In genomic region chr5:129921972-129922371, GRCm38 (mm10) we compare ENCODE assay signal across 19 mouse cellular contexts.
"Had no signal": no experiment of that assay in that cellular context is flagged by ENCODE, and none has a peak within 500 bp of the region (broad histone marks: within the 10 kb centered on the region; RNA-seq: fewer than 3 reads in every experiment).

No protein-coding gene starts in this region.

- H3K27me3 ChIP-seq: kidney, embryonic 15.5 days; liver, embryonic 13.5 days; lung, embryonic 15.5 days; neural tube, embryonic 12.5 days; neural tube, embryonic 15.5 days had no signal

- H3K9me3 ChIP-seq: kidney, embryonic 15.5 days; liver, embryonic 13.5 days; lung, embryonic 15.5 days; neural tube, embryonic 12.5 days; neural tube, embryonic 15.5 days had no signal

- H3K4me2 ChIP-seq: kidney, embryonic 15.5 days; liver, embryonic 13.5 days; lung, embryonic 15.5 days; midbrain, embryonic 11.5 days; neural tube, embryonic 12.5 days; neural tube, embryonic 15.5 days had no signal

- H3K9ac ChIP-seq: kidney, embryonic 15.5 days; liver, embryonic 13.5 days; lung, embryonic 15.5 days; neural tube, embryonic 12.5 days; neural tube, embryonic 15.5 days had no signal

- H3K36me3 ChIP-seq: kidney, embryonic 15.5 days; liver, embryonic 13.5 days; lung, embryonic 15.5 days; neural tube, embryonic 12.5 days; neural tube, embryonic 15.5 days had no signal

- H3K4me3 ChIP-seq: kidney, embryonic 15.5 days; left cerebral cortex, adult 2 months; liver, embryonic 13.5 days; lung, embryonic 15.5 days; neural tube, embryonic 12.5 days; neural tube, embryonic 15.5 days had no signal

- H3K27ac ChIP-seq: kidney, embryonic 15.5 days; left cerebral cortex, adult 2 months; liver, embryonic 13.5 days; lung, embryonic 15.5 days; neural tube, embryonic 12.5 days; neural tube, embryonic 15.5 days had no signal

- DNase-seq: kidney, adult 8-10 months; kidney, postnatal 10 days; kidney, postnatal 36 days; layer of hippocampus, postnatal 36 days; liver, embryonic 13.5 days; lung, adult 18-20 months; lung, postnatal 14 days; lung, postnatal 4 days; midbrain, embryonic 14.5 days; retina, postnatal 1 day; right cerebral cortex, postnatal 25 days; thymus, adult 18-20 months; thymus, postnatal 36 days had no signal

- H3K4me1 ChIP-seq: kidney, embryonic 15.5 days; lung, embryonic 15.5 days; neural tube, embryonic 12.5 days; neural tube, embryonic 15.5 days had no signal
